Mouse (Mus musculus): Measurements from ENCODE around the gene Zfp638.

Zfp638 gene

GRCm38 (mm10) chr6:83891251-83891650 is 24.3 kb downstream of the Zfp638 start:
- no peak for DNase-seq

- no peak for DNase-seq
These were observed 24.8 kb downstream of the Zfp638 start for GRCm38 (mm10) chr6:83891687-83892086.

- no peak for DNase-seq
These were observed 26.2 kb downstream of the Zfp638 start for GRCm38 (mm10) chr6:83893086-83893485.

GRCm38 (mm10) chr6:83893584-83893983 is 26.7 kb downstream of the Zfp638 start:
- DNase-seq = no peak

GRCm38 (mm10) chr6:83899142-83899541 is 32.2 kb downstream of the Zfp638 start:
- no peak for DNase-seq

- DNase-seq = no peak
These were observed 38.4 kb downstream of the Zfp638 start for GRCm38 (mm10) chr6:83905276-83905675.

GRCm38 (mm10) chr6:83906659-83907058 is 39.8 kb downstream of the Zfp638 start:
- no peak for DNase-seq

- DNase-seq = no peak
These were observed 41.5 kb downstream of the Zfp638 start for GRCm38 (mm10) chr6:83908386-83908785.

- no peak for DNase-seq
These were observed 46.8 kb downstream of the Zfp638 start for GRCm38 (mm10) chr6:83913710-83914109.

- DNase-seq = peak; percentile 99
These were observed 47.3 kb downstream of the Zfp638 start for GRCm38 (mm10) chr6:83914183-83914719.

GRCm38 (mm10) chr6:83914720-83915271 is 47.9 kb downstream of the Zfp638 start:
- DNase-seq = no peak

GRCm38 (mm10) chr6:83927418-83927817 is 60.5 kb downstream of the Zfp638 start:
- DNase-seq = peak; percentile 26

- DNase-seq = no peak
These were observed 61.3 kb downstream of the Zfp638 start for GRCm38 (mm10) chr6:83928225-83928624.

GRCm38 (mm10) chr6:83939492-83939891 is 72.6 kb downstream of the Zfp638 start:
- no peak for DNase-seq

GRCm38 (mm10) chr6:83942806-83943205 is 75.9 kb downstream of the Zfp638 start:
- DNase-seq = no peak

- no peak for DNase-seq
These were observed 86.7 kb downstream of the Zfp638 start for GRCm38 (mm10) chr6:83953603-83954002.

- DNase-seq = no peak
These were observed 120.7 kb downstream of the Zfp638 start for GRCm38 (mm10) chr6:83987642-83988041.

GRCm38 (mm10) chr6:84002716-84003115 is 135.8 kb downstream of the Zfp638 start:
- no peak for DNase-seq

GRCm38 (mm10) chr6:84004295-84004694 is 137.4 kb downstream of the Zfp638 start:
- no peak for DNase-seq

- DNase-seq = peak; percentile 66
These were observed 141.7 kb downstream of the Zfp638 start, which contains the start of gene Dysf for GRCm38 (mm10) chr6:84008363-84009171. Gene Dysf (plus strand): TSS chr6:84008590.

GRCm38 (mm10) chr6:84009172-84009872 is 142.4 kb downstream of the Zfp638 start:
- DNase-seq = no peak

GRCm38 (mm10) chr6:84009915-84010302 is 143.0 kb downstream of the Zfp638 start:
- no peak for DNase-seq
